Mouse (Mus musculus): ENCODE data around the gene Nr2f1. TPM values are rescaled to one million over a fixed set of nuclear protein-coding genes. Genes with fewer than 3 reads are reported as not detected.
A peak's percentile ranks its signal among the peaks of the same experiment; 100 is the strongest.

Nr2f1 gene
- polyA plus RNA-seq, 1 experiment from 2014 or later: 48.6 TPM

DNA sequence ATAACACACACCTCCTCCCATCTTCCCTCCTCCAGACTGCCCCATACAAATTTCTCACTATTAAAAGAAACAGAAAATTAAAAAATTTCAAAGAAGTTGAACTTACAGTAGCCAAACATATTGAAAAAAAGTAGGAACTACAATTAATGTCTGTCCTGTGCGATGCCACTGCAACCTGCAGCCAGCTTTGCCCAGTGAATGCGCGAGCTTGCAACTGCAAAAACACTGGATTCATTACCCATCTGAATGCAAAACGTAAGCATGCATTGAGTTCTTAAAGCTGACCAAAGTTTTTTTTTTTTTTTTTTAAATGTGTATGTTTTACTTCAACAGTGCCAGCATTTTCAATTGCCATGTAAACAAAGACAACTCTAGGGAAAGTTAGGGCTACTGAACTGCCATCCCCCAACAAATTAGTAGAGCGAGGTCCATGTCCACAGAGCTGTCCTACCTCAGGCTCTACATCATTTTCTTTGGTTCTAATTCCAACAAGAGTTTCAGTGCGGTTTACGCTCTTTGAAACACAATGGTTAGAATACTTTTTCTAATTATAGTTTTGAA, 3.2 kb downstream of the Nr2f1 start:
- H3K4me1 ChIP-seq (ENCODE audit: control insufficient read depth, insufficient read depth, low read length): peaks cover 11% of the 10 kb centered on the region
- no peaks in the 10 kb centered on the region for H3K27me3 ChIP-seq (ENCODE audit: control insufficient read depth, insufficient read depth, low read length)
- H3K9me3 ChIP-seq (ENCODE audit: control insufficient read depth, low read length): no peaks in the 10 kb centered on the region
- H3K36me3 ChIP-seq (ENCODE audit: control insufficient read depth, insufficient read depth, low read length): peaks cover 3% of the 10 kb centered on the region
- peak overlapping the region; percentile 88; the same call in 1 of the 2 replicates for H3K27ac ChIP-seq (ENCODE audit: low read depth, low read length)
- 11% methylated on average over 7 of the region's 7 CpGs for WGBS
- no peak for ATAC-seq (ENCODE audit: low read depth)
- peak overlapping the region; percentile 91 for H3K4me3 ChIP-seq (ENCODE audit: low read depth, low read length)
- peak overlapping the region; percentile 90 for H3K4me2 ChIP-seq (ENCODE audit: low read depth, low read length)
- peak overlapping the region; percentile 94 for H3K9ac ChIP-seq (replicated peaks; ENCODE audit: low read depth, low read length)

DNA sequence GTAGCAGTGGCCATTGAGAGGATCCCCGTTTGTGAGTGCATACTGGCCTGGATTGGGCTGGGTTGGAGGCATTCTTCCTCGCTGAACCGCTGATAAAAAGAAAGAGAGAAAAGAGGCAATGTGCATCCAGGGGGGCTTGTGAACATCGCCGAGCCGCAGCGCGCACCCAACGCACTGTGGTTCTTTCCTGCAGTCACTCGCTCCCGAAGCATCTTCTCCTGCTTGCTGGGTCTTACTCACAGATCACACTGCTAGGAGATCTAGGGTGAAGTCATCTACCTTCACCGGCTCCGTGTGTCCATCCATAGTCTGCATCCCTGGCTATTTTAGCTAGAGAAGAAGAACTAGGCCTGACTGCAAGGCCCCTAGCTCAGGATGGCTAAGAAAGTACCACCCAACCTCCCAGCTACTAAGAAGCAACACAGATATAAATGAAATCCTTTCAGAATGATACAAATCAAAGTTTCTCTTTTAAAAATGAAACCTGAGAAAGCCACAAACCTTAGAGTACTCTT, 3.9 kb downstream of the Nr2f1 start:
- H3K9ac ChIP-seq (replicated peaks; ENCODE audit: low read depth, low read length): peak overlapping the region; percentile 94

DNA sequence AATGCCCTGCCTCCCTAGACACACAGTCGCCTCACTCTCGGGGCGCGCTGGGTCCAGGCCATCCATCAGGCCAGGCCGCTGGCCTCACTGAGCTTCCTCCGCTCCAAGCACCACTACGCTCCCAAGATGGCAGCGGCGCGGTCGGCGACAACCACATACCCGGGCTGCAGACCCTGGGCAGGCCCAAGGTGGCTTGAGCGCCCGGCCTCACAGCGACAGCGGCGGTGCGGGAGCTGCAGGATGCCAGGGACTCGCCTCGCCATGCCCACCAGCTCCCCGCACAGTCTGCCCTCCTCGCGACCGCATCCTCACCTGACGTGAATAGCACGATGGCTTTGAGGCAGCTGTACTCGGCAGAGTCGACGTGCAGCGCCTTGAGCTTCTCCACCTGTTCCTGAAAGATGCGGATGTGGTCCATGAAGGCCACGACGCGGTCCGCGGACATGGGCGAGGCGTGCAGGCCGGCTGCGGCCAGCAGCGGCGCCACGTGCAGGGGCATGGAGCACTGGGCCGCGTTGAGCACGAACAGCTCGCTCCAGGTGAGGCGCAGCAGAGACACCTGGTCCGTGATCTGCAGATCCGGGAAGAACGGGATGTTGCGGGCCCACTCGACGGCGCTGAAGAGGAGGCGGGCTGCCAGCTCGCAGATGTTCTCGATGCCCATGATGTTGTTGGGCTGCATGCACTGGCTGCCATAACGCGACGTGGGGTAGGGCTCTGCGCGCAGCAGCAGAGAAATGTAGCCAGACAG, 4.5 kb downstream of the Nr2f1 start:
- Histone ChIP-seq H3K27me3 (ENCODE audit: control insufficient read depth, insufficient read depth, low read length) (no peaks in the 10 kb centered on the region), H3K9me3 (ENCODE audit: control insufficient read depth, low read length) (no peaks in the 10 kb centered on the region), H3K36me3 (ENCODE audit: control insufficient read depth, insufficient read depth, low read length) (peaks cover 3% of the 10 kb centered on the region), H3K27ac (ENCODE audit: low read depth, low read length) (peak overlapping the region; percentile 88), H3K4me2 (ENCODE audit: low read depth, low read length) (peak overlapping the region; percentile 90), H3K4me1 (ENCODE audit: control insufficient read depth, insufficient read depth, low read length) (peaks cover 23% of the 10 kb centered on the region), H3K9ac (replicated peaks; ENCODE audit: low read depth, low read length) (peak overlapping the region; percentile 94), H3K4me3 (ENCODE audit: low read depth, low read length) (peak overlapping the region; percentile 91)
- under 1% methylated on average over 64 of the region's 64 CpGs for WGBS
- ATAC-seq (ENCODE audit: low read depth): peak; percentile 13

More for the DNA sequence above, 3.9 kb downstream of the Nr2f1 start:
- WGBS: under 1% methylated on average over 13 of the region's 13 CpGs
- H3K36me3 ChIP-seq (ENCODE audit: control insufficient read depth, insufficient read depth, low read length): peaks cover 3% of the 10 kb centered on the region
- no peak for ATAC-seq (ENCODE audit: low read depth)
- peak overlapping the region; percentile 88 for H3K27ac ChIP-seq (ENCODE audit: low read depth, low read length)
- H3K4me1 ChIP-seq (ENCODE audit: control insufficient read depth, insufficient read depth, low read length): peaks cover 17% of the 10 kb centered on the region
- no peaks in the 10 kb centered on the region for H3K9me3 ChIP-seq (ENCODE audit: control insufficient read depth, low read length)
- peak overlapping the region; percentile 90 for H3K4me2 ChIP-seq (ENCODE audit: low read depth, low read length)
- peak overlapping the region; percentile 91 for H3K4me3 ChIP-seq (ENCODE audit: low read depth, low read length)
- H3K27me3 ChIP-seq (ENCODE audit: control insufficient read depth, insufficient read depth, low read length): no peaks in the 10 kb centered on the region

DNA sequence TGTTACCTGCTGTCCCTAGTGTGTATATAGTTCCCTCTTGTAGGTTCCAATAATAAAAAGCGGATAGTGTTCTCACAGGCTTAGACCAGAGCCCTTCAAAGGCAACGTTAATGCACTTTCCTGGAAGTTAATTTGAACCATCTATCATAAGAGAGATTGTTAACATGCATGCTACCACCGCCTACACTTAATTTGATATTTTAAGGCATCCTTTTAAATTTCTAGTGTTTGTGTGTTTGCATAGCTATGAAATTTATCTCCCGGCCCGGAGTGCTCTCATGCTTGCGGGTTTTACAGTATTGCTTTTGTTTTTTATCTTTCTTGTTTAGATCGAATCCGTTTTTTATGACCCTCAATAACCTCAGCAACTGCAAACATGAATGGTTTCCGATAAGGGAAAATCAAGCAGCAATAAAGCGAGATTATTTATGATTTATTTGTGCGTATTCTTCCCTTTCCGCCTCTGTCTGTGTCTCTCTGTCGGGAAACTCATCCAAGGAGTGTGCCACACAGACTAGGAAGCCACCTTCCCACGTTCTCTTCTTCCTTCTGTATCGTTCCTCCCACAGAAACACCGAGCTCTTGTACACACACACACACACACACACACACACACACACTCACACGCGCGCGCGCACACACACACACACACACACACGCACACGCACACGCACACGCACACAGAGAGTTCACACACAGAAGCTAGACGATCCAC, 5.3 kb downstream of the Nr2f1 start:
- peak overlapping the region; percentile 91 for H3K4me3 ChIP-seq (ENCODE audit: low read depth, low read length)
- no peak for ATAC-seq (ENCODE audit: low read depth)
- H3K4me1 ChIP-seq (ENCODE audit: control insufficient read depth, insufficient read depth, low read length): peaks cover 29% of the 10 kb centered on the region
- peak overlapping the region; percentile 88 for H3K27ac ChIP-seq (ENCODE audit: low read depth, low read length)
- WGBS: 3% methylated on average over 19 of the region's 26 CpGs
- peaks cover 9% of the 10 kb centered on the region for H3K36me3 ChIP-seq (ENCODE audit: control insufficient read depth, insufficient read depth, low read length)
- peak overlapping the region; percentile 90 for H3K4me2 ChIP-seq (ENCODE audit: low read depth, low read length)
- no peaks in the 10 kb centered on the region for H3K27me3 ChIP-seq (ENCODE audit: control insufficient read depth, insufficient read depth, low read length)
- H3K9ac ChIP-seq (replicated peaks; ENCODE audit: low read depth, low read length): peak overlapping the region; percentile 94
- no peaks in the 10 kb centered on the region for H3K9me3 ChIP-seq (ENCODE audit: control insufficient read depth, low read length)

DNA sequence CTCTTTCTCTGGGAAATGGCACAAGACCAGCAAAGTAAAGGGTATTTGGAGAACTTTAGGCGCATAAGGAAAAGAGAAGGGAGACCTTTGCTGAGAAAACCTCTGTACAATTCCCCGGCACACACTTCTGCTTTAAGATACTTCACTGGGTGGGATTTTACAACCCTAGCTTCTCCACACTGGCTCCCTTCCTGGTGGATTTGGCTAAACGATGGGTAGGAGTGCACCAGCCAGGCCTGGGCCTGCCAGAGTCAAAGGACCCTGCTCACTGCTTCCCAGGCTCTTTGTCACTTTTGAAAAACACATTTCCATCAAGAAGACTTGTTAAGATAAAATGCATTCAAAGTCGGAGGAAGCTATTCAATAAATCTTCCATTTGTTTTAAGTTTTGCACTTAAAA, 6.3 kb downstream of the Nr2f1 start:
- Histone ChIP-seq H3K4me3 (ENCODE audit: low read depth, low read length) (peak overlapping the region; percentile 91), H3K27ac (ENCODE audit: low read depth, low read length) (peak overlapping the region; percentile 55), H3K4me2 (ENCODE audit: low read depth, low read length) (peak overlapping the region; percentile 90), H3K9me3 (ENCODE audit: control insufficient read depth, low read length) (no peaks in the 10 kb centered on the region), H3K36me3 (ENCODE audit: control insufficient read depth, insufficient read depth, low read length) (peaks cover 9% of the 10 kb centered on the region), H3K27me3 (ENCODE audit: control insufficient read depth, insufficient read depth, low read length) (no peaks in the 10 kb centered on the region), H3K4me1 (ENCODE audit: control insufficient read depth, insufficient read depth, low read length) (peaks cover 29% of the 10 kb centered on the region), H3K9ac (replicated peaks; ENCODE audit: low read depth, low read length) (peak overlapping the region; percentile 48)
- WGBS: 11% methylated on average over 4 of the region's 4 CpGs
- ATAC-seq (ENCODE audit: low read depth): no peak

DNA sequence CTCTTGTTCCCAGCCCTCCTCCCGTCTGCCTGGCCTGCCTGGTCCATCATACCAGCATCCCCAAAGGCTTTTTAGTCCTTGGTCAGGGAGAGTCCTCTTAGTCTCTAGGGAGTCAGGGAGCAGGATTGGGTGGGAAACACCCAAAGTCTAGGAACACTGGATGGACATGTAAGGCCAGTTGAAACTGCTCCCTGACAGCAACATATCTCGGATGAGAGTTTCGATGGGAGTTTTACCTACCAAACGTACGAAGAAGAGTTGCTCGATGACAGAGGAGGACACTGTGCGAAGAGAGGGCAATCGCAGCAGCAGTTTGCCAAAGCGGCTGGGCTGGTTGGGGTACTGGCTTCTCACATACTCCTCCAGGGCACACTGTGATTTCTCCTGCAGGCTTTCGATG, 10.0 kb downstream of the Nr2f1 start:
- ATAC-seq (ENCODE audit: low read depth): no peak
- Histone ChIP-seq H3K27ac (ENCODE audit: low read depth, low read length) (no peak overlapping the region), H3K9me3 (ENCODE audit: control insufficient read depth, low read length) (no peaks in the 10 kb centered on the region), H3K4me3 (ENCODE audit: low read depth, low read length) (peak overlapping the region; percentile 12; the same call in 1 of the 2 replicates), H3K9ac (replicated peaks; ENCODE audit: low read depth, low read length) (no peak overlapping the region), H3K4me2 (ENCODE audit: low read depth, low read length) (peak overlapping the region; percentile 90), H3K36me3 (ENCODE audit: control insufficient read depth, insufficient read depth, low read length) (peaks cover 6% of the 10 kb centered on the region; the same call in 1 of the 2 replicates), H3K4me1 (ENCODE audit: control insufficient read depth, insufficient read depth, low read length) (peaks cover 29% of the 10 kb centered on the region), H3K27me3 (ENCODE audit: control insufficient read depth, insufficient read depth, low read length) (no peaks in the 10 kb centered on the region)
- WGBS: 26% methylated on average over 10 of the region's 10 CpGs

DNA sequence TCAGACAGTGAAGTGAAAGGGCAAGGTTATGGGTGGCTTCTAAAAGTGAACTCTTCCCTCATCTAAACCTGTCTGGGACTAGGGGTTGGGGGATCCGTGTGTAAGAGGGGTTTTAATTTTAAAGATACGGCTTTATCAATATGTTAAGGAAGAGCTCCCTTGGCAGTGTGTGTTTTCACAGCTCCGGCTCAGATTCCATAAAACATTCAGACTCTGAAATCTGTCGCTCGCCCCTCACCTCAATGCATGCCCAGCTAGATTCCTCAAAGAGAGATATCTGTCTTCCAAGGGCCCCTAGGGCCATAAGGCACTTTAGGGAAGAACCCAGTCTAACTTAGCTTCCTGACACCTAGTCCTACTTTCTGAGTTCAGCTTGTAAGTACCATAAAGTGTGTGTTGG, 11.7 kb downstream of the Nr2f1 start:
- no peak overlapping the region for H3K9ac ChIP-seq (replicated peaks; ENCODE audit: low read depth, low read length)
- no peaks in the 10 kb centered on the region for H3K9me3 ChIP-seq (ENCODE audit: control insufficient read depth, low read length)
- 45% methylated on average over 5 of the region's 5 CpGs for WGBS
- H3K4me2 ChIP-seq (ENCODE audit: low read depth, low read length): no peak overlapping the region
- H3K27me3 ChIP-seq (ENCODE audit: control insufficient read depth, insufficient read depth, low read length): no peaks in the 10 kb centered on the region
- ATAC-seq (ENCODE audit: low read depth): no peak
- H3K4me3 ChIP-seq (ENCODE audit: low read depth, low read length): no peak overlapping the region
- peaks cover 6% of the 10 kb centered on the region; the same call in 1 of the 2 replicates for H3K36me3 ChIP-seq (ENCODE audit: control insufficient read depth, insufficient read depth, low read length)
- H3K4me1 ChIP-seq (ENCODE audit: control insufficient read depth, insufficient read depth, low read length): peaks cover 24% of the 10 kb centered on the region
- no peak overlapping the region for H3K27ac ChIP-seq (ENCODE audit: low read depth, low read length)

DNA sequence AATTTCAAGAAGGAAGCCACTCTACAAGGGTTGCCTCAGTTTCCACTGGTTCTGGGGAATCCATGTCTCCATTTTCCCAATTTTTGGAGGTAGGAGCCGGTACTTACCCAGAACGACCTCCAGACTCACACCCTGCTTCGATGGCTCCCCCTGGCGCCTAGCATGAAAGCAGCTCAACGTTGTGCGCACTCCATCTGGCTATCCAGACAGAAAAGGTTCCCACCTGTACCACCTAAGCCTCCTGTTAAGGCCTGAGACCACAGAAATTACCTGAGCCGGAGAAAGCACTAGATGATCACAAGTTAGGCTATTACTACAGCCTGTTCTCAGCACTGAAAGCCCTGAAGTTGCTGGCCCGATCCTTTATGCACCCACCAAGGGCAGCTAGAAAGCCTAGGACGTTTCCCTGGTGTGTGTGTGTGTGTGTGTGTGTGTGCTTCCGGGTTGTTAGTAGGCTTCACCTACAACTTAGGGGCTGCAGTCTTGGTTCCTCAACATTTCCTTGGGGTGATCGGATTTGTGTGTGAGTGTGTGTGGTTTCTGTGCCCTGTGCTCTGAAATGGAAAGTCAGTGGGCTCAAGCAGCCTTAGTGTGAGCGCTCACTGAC, 13.1 kb downstream of the Nr2f1 start:
- ATAC-seq (ENCODE audit: low read depth): no peak
- no peaks in the 10 kb centered on the region for H3K9me3 ChIP-seq (ENCODE audit: control insufficient read depth, low read length)
- H3K4me1 ChIP-seq (ENCODE audit: control insufficient read depth, insufficient read depth, low read length): peaks cover 21% of the 10 kb centered on the region
- 20% methylated on average over 12 of the region's 12 CpGs for WGBS
- H3K36me3 ChIP-seq (ENCODE audit: control insufficient read depth, insufficient read depth, low read length): peaks cover 6% of the 10 kb centered on the region; the same call in 1 of the 2 replicates
- H3K9ac ChIP-seq (replicated peaks; ENCODE audit: low read depth, low read length): no peak overlapping the region
- no peak overlapping the region for H3K27ac ChIP-seq (ENCODE audit: low read depth, low read length)
- no peak overlapping the region for H3K4me3 ChIP-seq (ENCODE audit: low read depth, low read length)
- H3K4me2 ChIP-seq (ENCODE audit: low read depth, low read length): no peak overlapping the region
- no peaks in the 10 kb centered on the region for H3K27me3 ChIP-seq (ENCODE audit: control insufficient read depth, insufficient read depth, low read length)

All from neural tube, embryonic 14.5 days (tissue).